Mouse (Mus musculus) spleen, adult 2 months (tissue): ENCODE measurements around the gene Gps2. TPM values are rescaled to one million over a fixed set of nuclear protein-coding genes. Genes with fewer than 3 reads are reported as not detected.
A peak's percentile ranks its signal among the peaks of the same experiment; 100 is the strongest.

ENCODE experiments used
- DNase-seq, 2 experiments: peaks; one replicate each; pipeline versions ENCODE4 v3.0.0 to v3.0.0-alpha.2; 2012 to 2021; ENCODE audit warnings: low spot score in 2 of 2, low read depth in 1 of 2
- H3K27ac ChIP-seq: fragments of 200-500 bp; 2 replicates; pipeline ENCODE4 v1.5.1; 2012; ENCODE audit warnings: low read length, inconsistent platforms; ENCODE audit not compliant: insufficient read depth
- H3K27me3 ChIP-seq: fragments of 200-500 bp; 2 replicates; pipeline ENCODE4 v1.6.1; 2012; ENCODE audit warnings: mild to moderate bottlenecking, moderate library complexity, low read length, inconsistent platforms; ENCODE audit not compliant: control insufficient read depth, insufficient read depth
- H3K36me3 ChIP-seq: fragments of 200-500 bp; 2 replicates; pipeline ENCODE4 v1.6.1; 2012; ENCODE audit warnings: mild to moderate bottlenecking, low read length, inconsistent platforms; ENCODE audit not compliant: control insufficient read depth, insufficient read depth
- H3K4me1 ChIP-seq: fragments of 200-500 bp; 2 replicates; pipeline ENCODE4 v1.6.1; 2011; ENCODE audit warnings: inconsistent platforms; ENCODE audit not compliant: control insufficient read depth, insufficient read depth, insufficient read length
- H3K4me3 ChIP-seq: fragments of 200-500 bp; 2 replicates; pipeline ENCODE4 v1.5.1; 2011; ENCODE audit warnings: mild to moderate bottlenecking, inconsistent platforms; ENCODE audit not compliant: insufficient read depth, insufficient read length; ENCODE audit errors: extremely low read depth
- CTCF ChIP-seq: fragments of 200-500 bp; IDR thresholded peaks from 2 replicates; pipeline ENCODE4 v1.5.1; 2011; ENCODE audit warnings: mild to moderate bottlenecking, inconsistent platforms; ENCODE audit not compliant: insufficient read depth, insufficient read length, insufficient replicate concordance; ENCODE audit errors: extremely low read depth
- POLR2A ChIP-seq: fragments of 200-500 bp; IDR thresholded peaks from 2 replicates; pipeline ENCODE4 v1.6.1; 2011; ENCODE audit warnings: low read depth, low read length, inconsistent platforms
- WGBS: fragments of 180-500 bp; shearing (Covaris S2); methylation state at CpG from one replicate; pipeline ENCODE4 v1.1.7; 2018; 5-methylcytosine and 5-hydroxymethylcytosine counted together
- polyA plus RNA-seq: library from polyadenylated mRNA; depleted of rRNA; stranded (reverse); fragments of >200 nt; gene quantifications from 2 replicates; pipeline ENCODE4 v1.2.3, GENCODE M21; 2012

Gps2 gene
- polyA plus RNA-seq, 1 experiment, result 119 TPM

DNA sequence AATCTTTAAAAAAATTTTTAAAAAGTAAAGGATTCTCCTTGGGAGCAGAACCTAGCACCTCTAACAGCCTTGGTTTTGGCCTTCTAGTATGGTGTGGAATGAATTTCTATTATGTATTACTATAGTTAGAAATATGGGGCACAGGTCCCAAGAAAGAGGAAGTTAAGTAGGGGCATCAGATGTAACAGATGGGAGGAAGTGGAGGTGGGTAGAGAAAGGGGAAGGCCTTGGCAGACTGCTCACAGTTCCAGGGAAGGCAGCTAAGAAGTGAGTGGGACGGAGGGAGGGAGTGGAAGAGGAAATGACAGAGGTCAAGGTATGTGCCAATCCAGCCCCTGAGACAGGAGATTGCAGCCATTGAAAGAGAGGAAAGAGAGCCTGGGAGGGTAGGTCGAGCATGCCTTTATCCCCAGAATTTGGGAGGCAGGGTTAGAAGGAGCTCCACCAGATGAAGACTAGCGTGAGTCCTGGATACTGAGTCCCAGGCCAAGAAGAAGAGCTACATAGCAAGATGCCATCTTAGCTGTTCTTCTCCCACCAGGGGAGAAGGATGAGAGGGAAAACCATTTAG is 17.4 kb downstream of the Gps2 start:
- DNase-seq, result peak in 1 of 2 experiments; percentile 26
- H3K27ac ChIP-seq, result peak overlapping the region; percentile 63
- WGBS, result 25% methylated on average over 3 of the region's 3 CpGs

DNA sequence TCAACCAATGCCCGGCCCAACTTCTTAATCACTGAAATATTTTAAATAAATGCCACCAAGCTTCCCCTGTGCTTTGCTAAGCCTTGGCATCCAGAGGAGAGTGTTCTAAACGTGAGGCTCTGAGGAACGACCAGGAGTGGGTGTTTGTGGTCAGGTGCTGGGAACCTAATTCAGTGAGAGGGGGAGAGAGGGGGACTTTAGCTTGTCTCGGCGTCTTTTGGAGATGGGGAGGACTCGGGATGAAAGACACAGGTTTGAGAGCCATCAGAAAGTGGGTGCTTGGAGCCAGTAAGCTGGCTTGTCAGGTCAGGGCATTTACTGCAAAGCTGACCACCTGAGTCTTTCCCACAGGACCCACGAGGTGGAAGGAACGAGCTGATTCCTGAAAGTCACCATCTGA is 18.1 kb downstream of the Gps2 start:
- H3K27me3 ChIP-seq, result peaks cover 13% of the 10 kb centered on the region
- H3K4me3 ChIP-seq, result no peak overlapping the region
- 38% methylated on average over 8 of the region's 8 CpGs for WGBS
- no peaks in the 10 kb centered on the region for H3K36me3 ChIP-seq
- peaks cover 21% of the 10 kb centered on the region for H3K4me1 ChIP-seq
- DNase-seq, result no peak
- TF ChIP-seq POLR2A (no peak), CTCF (no peak)
- no peak overlapping the region; the same call in 1 of the 2 replicates for H3K27ac ChIP-seq

More for the DNA sequence above, 17.4 kb downstream of the Gps2 start:
- no peaks in the 10 kb centered on the region for H3K36me3 ChIP-seq
- H3K27me3 ChIP-seq, result peaks cover 7% of the 10 kb centered on the region
- no peak overlapping the region for H3K4me3 ChIP-seq
- TF ChIP-seq POLR2A (no peak), CTCF (no peak)
- peaks cover 21% of the 10 kb centered on the region for H3K4me1 ChIP-seq

DNA sequence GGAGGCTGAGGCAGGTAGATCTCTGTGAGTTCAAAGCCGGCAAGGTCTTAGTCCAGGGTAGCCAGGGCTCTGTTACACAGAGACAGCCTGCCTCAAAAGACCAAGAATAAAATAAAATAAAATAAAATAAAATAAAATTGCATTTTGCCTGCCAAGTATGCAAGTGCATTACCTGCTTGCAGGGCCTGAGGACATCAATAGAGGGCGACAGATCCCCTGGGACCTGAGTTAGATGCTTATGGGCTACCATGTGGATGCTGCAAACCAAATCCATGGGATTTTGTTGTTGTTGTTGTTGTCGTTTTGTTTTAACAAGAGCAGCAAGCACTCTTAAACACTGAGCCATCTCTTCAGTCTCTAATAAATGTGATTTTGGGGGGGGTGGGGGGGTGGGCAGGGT is 18.6 kb downstream of the Gps2 start:
- DNase-seq, result peak in 1 of 2 experiments; percentile 33
- Histone ChIP-seq H3K27me3 (peaks cover 13% of the 10 kb centered on the region), H3K27ac (no peak overlapping the region), H3K4me3 (no peak overlapping the region), H3K4me1 (peaks cover 21% of the 10 kb centered on the region), H3K36me3 (no peaks in the 10 kb centered on the region)
- TF ChIP-seq POLR2A (no peak), CTCF (no peak)
- 65% methylated on average over 3 of the region's 3 CpGs for WGBS

DNA sequence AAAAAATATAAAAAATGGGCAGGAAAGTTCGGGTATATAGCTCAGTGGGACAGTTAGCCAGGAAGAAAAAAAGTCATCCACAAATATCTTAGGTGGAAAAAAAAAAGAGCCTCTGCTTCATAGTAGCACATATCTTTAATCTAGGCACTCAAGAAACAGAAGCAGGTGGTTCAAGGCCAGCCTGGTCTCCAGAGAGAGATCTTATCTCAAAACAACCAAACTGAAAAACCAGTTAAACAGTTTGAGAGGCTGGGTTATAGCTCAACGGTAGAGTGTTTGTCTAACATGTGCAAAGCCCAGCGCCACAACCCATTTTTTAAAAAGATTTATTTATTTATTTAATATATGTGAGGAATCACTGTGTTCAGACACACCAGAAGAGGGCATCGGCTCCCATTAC is 19.4 kb downstream of the Gps2 start:
- WGBS, result 61% methylated on average over 4 of the region's 4 CpGs

DNA sequence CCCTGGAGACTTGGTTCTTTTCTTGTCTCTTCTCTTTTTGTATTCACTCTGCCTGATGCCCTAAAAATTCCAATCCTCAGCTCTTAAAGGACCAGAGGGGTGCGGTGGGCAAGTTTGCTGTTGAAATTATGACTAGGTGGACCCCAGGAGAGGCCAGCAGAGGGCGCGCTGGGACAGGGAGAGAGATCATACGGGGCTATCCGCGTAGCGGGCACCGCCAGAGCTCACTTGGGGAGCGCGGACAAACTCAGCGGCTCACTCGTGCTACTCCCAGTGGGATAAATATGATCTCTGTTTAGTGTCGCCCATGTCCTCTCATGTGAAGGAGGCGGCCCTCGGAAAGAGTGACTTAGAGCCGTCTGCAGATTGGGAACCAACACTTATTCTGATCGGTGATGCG is 20.5 kb downstream of the Gps2 start:
- Histone ChIP-seq H3K27ac (no peak overlapping the region), H3K36me3 (no peaks in the 10 kb centered on the region), H3K4me1 (peaks cover 21% of the 10 kb centered on the region), H3K4me3 (peak overlapping the region; percentile 34; the same call in 1 of the 2 replicates), H3K27me3 (peaks cover 13% of the 10 kb centered on the region)
- DNase-seq, result peak; percentile 57 to 88
- WGBS, result under 1% methylated on average over 18 of the region's 18 CpGs
- TF ChIP-seq CTCF (peak; percentile 95), POLR2A (no peak)

More for the DNA sequence above, 19.4 kb downstream of the Gps2 start:
- no peak for TF ChIP-seq CTCF
- TF ChIP-seq POLR2A, result no peak
- H3K27ac ChIP-seq, result no peak overlapping the region
- H3K36me3 ChIP-seq, result no peaks in the 10 kb centered on the region
- H3K27me3 ChIP-seq, result peaks cover 13% of the 10 kb centered on the region
- H3K4me1 ChIP-seq, result peaks cover 21% of the 10 kb centered on the region
- no peak for DNase-seq
- H3K4me3 ChIP-seq, result no peak overlapping the region

DNA sequence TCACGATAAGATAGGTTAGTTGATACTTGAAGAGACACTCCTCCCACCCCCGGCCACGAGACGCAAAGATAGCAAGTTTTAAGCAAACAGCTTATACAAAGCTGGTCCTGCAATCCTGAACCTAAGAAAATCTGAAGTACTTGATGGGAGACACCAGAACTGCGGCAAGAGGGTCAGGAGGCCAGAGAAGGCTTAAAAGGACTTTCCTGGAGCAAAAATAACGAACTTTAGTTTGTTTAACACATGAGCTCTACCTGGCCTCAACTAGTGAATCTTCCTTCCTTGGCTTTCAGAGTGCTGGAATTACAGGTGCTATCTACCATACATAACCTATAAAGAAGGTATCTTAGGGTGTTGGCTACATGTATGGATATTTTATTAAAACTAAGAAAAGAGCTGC is 21.0 kb downstream of the Gps2 start:
- Histone ChIP-seq H3K4me3 (no peak overlapping the region), H3K27ac (no peak overlapping the region), H3K4me1 (peaks cover 21% of the 10 kb centered on the region), H3K36me3 (no peaks in the 10 kb centered on the region), H3K27me3 (peaks cover 13% of the 10 kb centered on the region)
- WGBS, result 26% methylated on average over 6 of the region's 6 CpGs
- no peak for TF ChIP-seq CTCF
- no peak for TF ChIP-seq POLR2A
- no peak for DNase-seq

DNA sequence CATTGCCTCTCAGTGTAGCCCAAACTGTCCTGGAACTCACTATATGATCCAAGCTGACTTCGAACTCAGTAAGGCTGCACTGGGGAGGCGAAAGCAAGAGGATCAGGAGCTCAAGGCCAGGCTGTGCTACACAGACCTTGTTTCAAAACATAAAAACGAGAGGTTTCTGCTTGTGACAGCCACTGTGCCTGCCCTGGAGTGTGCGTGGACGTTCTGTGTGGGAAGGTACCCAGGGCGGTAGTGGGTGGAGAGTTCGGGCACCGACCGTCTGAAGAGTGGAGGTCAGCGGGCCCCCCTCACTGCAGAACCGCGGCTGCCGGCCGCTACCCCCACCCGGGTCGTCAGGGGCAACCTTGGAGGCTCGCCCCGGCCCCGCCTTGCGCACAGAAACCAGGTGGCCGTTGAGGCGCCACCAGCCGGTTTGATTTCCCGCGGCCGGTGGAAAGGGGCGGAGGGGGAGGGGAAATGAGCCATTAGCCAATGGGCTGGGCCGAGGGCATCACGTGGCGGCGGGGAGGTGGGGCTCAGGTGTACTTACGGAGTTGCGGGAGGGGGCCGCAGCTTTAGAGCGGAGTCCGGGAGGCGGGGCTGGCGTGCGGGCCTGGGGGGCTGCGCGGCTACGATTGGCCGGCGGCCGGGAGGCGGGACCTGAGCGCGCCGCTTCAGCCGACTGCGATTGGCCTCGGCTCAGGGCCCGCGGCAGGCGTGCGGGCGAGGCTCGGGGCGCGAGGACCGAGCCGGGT is 21.6 kb downstream of the Gps2 start, which contains the start of gene Ybx2:
Ybx2 (plus strand) TSS at position 660 of the 743 bp plus-strand sequence.
- H3K27me3 ChIP-seq, result peaks cover 13% of the 10 kb centered on the region
- peak within 1 kb of the TSS; percentile 51; the same call in 1 of the 2 replicates for H3K4me3 ChIP-seq
- H3K4me1 ChIP-seq, result peaks cover 21% of the 10 kb centered on the region
- TF ChIP-seq CTCF (no peak), POLR2A (no peak)
- H3K36me3 ChIP-seq, result no peaks in the 10 kb centered on the region
- DNase-seq, result peak in 1 of 2 experiments; percentile 87
- 2% methylated on average over 55 of the region's 62 CpGs for WGBS
- H3K27ac ChIP-seq, result no peak within 1 kb of the TSS
